Mouse (Mus musculus) kidney, postnatal 4 days (tissue): ENCODE data around the gene Fbxo7.
A peak's percentile ranks its signal among the peaks of the same experiment; 100 is the strongest.

Source experiments
- DNase-seq, 2 experiments: peaks; one replicate each; pipeline ENCODE4 v3.0.0; 2021; ENCODE audit warnings: mixed read lengths in 2 of 2

The Fbxo7 gene

DNA sequence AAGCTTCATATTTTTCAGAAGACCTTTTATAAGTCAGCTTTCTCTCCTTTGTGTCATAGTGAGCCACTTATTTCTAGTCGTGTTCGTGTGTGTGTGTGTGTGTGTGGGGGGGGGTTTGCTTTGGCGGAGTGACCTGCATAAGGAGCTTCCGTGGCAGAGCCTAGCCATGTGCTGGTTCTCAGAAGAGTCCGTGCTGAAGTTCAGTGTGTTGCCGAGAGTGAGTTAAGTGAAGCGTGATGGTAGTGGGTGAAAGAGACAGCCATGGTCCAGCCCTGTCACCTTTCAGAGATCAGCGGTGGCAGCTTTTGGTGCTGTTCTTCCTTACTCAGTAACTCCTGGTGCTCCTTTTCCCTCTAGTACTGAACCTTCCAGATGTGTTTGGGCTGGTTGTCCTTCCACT is 22.3 kb downstream of the Fbxo7 start:
- no peak for DNase-seq

DNA sequence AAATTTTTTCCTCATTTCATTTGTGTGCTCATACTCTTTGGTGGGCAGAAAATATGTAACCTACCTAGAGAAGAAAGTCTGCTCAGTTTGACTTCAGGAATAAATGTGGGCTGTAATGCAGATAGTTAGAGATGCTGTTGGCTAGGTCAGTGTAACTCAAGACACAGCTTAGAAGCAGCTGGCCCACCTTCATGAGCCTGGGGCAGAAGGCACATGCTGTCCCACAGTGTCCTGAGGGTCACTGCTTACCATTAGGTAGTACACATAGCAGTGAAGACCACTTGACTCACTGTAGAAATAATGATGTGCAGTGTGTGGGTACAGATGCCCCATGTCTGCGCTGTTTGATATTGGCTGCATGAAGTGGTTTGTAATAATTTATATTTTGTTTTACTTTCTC is 24.6 kb downstream of the Fbxo7 start:
- no peak for DNase-seq

DNA sequence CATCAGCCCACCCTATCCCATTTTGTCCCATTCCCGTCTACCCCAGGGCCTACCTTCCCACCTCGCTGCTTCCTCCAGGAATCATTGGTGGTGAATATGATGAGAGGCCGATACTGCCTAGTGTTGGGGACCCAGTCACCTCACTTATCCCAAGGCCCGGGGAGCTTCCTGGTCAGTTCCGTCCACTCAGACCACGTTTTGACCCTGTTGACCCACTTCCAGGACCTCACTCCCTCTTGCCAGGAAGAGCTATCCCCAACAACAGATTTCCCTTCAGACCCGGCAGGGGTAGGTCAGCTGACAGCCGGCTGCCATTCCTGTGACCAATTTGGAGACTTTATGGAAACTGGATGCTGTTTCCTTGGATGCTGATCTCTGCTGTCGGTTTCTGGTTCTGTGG is 26.0 kb downstream of the Fbxo7 start:
- DNase-seq = no peak

GRCm38 (mm10) chr10:86050522-86050921 is 28.8 kb downstream of the Fbxo7 start:
- DNase-seq = no peak

GRCm38 (mm10) chr10:86052818-86053522 is 31.2 kb downstream of the Fbxo7 start:
- DNase-seq = no peak

DNA sequence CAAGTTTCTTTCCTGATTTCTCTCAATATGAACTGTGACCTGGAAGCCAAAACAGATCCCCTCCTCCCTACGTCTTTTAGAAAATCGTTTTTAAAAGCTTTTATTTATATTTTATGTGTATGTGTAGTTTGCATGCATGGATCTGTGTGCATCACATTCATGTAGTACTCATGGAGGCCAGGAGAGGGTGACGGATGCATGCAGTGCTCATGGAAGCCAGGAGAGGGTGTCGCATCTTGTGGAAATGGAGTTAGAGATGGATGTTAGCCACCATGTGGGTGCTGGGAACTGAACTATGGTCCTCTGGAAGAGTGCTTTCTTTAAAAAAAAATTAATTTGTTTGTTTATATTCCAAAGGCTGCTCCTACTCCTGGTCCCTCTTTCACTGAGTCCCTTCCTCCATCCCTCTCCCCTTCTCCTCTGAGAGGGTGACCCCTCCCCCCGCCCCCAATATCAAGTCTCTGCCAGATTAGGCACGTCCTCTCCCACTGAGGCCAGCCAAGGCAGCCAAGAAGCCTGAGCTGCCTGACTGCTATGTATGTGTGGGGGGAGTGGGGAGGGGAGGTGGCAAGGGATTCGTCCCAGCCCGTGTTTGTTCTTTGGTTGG is 34.6 kb downstream of the Fbxo7 start:
- DNase-seq = no peak

GRCm38 (mm10) chr10:86057286-86057685 is 35.5 kb downstream of the Fbxo7 start:
- DNase-seq = no peak

DNA sequence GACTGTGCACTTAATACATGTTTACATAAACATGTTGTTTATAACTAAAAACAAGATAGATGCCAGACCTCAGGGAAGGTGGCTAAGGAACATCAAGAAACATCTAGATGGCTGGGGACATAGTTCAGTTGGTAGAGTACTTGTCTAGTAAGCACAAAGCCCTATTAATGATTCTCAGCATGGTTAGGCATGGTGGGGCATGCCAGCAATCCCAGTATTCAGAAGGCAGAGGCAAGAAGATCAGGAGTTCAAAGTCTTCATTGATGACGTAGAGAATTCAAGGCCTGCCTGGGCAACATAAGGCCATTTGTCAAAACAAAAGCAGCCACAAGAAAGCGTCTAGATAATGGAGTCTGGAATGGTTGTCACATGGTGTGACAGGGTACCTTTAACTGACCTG is 35.9 kb downstream of the Fbxo7 start:
- DNase-seq = no peak

- no peak for DNase-seq
Measured at GRCm38 (mm10) chr10:86060267-86060666, 38.5 kb downstream of the Fbxo7 start.

- DNase-seq = no peak
Measured at GRCm38 (mm10) chr10:86062261-86063017, 40.7 kb downstream of the Fbxo7 start.

DNA sequence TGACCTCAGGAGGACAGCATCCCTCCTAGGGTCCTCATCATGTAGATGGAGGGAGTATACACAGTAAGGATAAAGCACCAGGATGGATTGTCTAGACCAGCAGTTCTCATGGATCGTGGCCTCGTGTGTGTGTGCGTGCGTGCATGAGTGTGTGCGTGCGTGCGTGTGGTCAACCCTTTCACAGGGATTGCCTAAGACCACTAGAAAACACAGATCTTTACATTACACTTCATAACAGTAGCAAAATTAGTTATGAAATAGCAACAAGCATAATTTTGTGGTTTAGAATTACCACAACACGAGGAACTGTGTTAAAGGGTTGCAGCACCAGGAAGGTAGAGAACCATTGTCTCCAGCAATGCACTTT is 41.2 kb downstream of the Fbxo7 start:
- DNase-seq = no peak

GRCm38 (mm10) chr10:86064937-86065336 is 43.2 kb downstream of the Fbxo7 start:
- peak; percentile 77 to 87 for DNase-seq

DNA sequence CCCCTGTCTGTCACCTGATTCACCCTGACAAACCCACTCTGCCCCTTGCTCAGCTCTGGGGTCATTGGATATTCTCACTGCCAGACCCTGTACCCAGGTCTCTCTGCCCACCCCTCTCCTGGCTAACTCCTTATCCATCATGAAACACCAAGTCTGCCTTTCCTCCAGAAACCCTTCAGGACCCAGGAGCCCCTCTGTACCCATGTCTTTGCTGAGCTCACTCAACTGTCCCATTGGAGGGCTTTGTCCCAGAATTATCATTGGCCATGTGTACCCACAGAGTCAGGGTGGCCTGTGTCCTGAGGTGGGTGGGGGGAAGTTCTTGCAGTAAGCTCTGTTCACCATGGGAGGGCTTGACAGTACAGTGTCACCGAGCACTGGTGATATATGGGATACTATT is 43.9 kb downstream of the Fbxo7 start:
- no peak for DNase-seq

- no peak for DNase-seq
Measured at GRCm38 (mm10) chr10:86066651-86067050, 44.9 kb downstream of the Fbxo7 start.

- no peak for DNase-seq
Measured at GRCm38 (mm10) chr10:86067911-86068310, 46.1 kb downstream of the Fbxo7 start.

DNA sequence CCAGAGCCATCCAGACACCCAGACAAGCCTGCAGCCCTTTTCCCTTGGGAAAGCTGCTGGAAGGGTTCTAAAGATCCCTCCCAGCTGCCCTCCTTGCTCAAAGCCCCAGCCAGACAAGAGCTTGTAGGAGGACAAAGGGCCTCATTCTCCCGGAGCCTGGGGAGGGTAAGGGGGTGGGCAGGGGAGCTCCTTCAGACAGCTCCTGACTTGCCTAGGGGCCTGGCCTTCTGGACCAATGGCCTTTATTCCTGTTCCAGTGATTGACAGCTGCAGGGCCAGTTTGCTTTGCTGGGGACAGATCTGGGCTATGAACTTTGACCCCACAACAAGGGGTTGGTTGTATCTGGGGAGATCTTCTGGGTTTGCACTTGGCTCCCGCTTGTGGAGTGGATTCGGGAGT is 47.6 kb downstream of the Fbxo7 start:
- no peak for DNase-seq

DNA sequence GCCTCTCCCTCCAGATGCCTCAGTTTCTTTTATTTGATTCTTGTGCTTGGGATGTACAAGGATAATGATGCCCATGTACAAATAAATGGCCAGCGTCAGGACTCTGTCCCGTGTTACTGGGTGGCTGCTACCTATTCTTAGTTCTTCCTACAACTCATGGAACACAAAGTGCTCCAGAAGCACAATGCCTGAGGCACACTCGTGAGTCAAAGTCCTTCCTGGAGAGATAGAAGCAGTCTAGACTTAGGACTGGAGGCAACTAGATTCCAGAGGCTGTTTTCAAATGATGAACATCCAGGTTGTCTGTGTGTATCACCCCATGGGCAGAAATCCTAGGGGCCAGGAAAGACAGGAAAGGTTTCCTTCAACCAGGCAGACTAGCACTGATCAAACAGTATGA is 49.0 kb downstream of the Fbxo7 start:
- DNase-seq = no peak

- no peak for DNase-seq
Measured at GRCm38 (mm10) chr10:86074134-86074533, 52.4 kb downstream of the Fbxo7 start.

DNA sequence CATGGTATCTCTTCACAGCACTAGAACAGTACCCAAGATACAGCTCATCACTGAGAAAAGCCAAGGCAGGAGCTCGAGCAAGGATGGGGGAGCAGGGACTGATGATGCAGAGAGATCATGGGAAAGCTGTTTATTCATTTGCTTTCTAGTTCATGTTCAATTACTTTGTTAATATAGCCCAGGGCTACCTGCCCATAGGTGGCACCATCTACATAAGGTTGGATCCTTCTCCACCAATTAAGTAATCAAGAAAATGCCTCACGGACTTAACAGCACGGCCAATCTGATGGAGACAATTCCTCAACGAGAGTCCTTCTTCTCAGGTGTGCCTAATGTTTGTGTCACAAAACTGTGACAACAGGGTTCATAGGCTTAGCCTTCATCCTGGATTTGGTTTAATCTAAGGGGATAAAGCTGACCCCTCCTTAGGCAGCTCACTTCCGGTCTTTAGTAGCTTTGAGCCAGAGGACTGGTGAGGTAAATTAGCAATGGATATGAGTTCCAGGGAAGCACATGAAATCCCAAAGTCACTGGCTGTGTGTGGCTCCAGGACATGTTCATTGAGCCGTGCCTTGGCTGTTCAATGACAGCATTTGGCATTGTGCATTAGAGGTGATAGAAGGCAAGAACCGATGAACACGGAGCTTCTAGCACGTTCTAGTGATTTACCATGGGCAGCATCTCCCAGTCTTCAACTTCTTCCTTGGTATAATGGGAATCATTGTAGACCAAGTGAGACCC is 53.4 kb downstream of the Fbxo7 start:
- peak; percentile 41 to 57 for DNase-seq

DNA sequence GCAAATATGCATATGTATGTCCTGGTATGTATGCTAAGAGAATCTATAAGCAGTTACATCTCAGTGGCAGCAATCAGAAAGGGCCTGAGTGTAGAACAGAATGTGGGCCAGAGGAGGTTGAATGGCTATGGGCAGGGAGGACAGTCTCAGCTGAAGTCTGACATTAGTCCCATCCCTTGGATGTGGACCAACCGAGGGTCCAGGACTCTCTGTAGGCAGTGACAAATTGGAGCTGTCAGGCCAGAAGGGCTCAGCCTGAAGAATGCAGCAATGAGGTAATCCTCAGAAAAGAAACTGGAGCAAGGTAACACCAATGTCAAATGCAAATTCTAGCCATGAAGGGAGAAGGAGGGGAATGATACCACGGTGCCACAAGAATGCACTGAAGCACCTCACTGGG is 55.5 kb downstream of the Fbxo7 start:
- no peak for DNase-seq

DNA sequence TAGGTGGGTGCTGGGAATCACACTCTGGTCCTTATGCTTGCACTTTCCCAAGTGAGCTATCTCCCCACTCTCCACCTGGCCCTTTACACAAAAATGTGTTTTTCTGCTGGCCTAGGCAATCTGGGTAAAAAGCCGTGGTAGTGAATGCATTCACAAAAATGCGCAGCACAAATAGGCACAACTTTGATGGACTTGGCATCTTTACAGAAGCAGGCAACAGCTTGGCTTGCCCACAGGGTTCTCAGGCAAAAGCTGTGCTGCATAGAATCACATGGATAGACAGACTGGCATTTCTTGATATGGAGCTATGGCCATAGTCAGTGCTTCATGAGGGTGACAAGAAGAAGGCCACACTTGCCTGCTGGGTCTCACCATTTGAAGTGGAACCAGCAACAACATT is 57.0 kb downstream of the Fbxo7 start:
- no peak for DNase-seq

DNA sequence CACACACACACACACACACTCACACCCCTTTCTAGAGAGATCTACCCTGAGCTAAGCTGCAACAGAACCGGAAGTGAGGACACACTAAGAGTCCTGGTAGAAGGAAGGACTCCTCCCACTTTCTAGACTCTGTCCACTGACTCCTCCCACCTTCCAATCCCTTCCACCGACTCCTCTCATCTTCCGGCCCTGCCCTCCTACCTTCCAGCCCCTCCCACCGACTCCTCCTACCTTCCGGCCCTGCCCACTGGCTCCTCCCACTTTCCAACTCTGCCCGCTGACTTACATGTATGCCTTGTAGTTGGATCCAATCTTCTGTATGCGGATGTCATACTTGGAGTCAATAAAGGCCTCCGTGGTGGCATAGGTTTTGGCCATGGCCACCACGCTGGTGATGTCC is 58.1 kb downstream of the Fbxo7 start:
- no peak for DNase-seq

GRCm38 (mm10) chr10:86091919-86092318 is 70.1 kb downstream of the Fbxo7 start:
- peak; percentile 50 to 57 for DNase-seq
